Mouse (Mus musculus): ENCODE results near the gene Tcp10a.
"Not testable (repeated sequence)": the region's sequence is repeated elsewhere in the genome, so short reads cannot be mapped to it uniquely, and the experiment has no call there.

Tcp10a gene

DNA sequence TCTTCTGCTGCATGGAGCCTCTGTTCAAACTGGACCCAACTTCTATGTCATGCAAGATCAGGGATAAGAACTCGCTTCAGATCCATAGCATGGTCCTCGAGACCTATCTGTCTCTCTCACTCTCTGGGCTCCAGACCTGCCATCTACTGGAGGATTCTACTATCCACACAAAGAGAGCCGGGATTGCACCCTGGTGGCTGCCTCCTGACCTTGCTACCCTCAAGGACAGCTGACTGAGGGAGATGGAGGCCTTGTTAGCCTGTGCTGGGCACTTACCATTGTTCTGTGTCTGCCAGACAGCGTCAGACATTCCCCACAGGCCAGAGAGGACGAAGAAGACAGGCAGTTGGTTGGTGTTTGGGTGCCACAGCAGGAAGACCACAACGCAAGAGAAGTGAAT lies 45.0 kb downstream of the Tcp10a start:
- not testable (repeated sequence) for DNase-seq (ENCODE audit: low spot score in 2 of 2)

DNA sequence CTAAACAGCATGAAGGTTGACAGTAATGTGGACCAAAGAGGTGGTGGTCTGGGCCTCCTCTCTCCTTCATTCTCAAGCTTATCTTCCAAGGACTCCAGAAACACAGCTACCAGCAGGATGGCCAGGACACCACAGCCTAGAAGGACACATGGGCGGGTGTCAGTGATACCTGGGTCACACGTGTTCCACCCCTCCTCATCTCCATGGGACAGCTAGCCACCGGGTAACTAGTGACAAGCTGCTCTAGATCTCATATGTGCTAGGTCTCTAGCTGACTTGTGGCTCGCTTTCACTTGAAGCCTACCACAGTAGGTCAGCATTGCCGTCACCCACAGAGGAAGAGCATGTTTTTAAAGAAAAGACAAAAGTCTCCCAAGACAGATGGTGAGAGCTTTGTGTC lies 47.4 kb downstream of the Tcp10a start, which contains the start of gene Gm49630:
Gene Gm49630 (minus strand): TSS at position 101 of the 400 bp plus-strand sequence.
- not testable (repeated sequence) for DNase-seq (ENCODE audit: low spot score in 2 of 2)

DNA sequence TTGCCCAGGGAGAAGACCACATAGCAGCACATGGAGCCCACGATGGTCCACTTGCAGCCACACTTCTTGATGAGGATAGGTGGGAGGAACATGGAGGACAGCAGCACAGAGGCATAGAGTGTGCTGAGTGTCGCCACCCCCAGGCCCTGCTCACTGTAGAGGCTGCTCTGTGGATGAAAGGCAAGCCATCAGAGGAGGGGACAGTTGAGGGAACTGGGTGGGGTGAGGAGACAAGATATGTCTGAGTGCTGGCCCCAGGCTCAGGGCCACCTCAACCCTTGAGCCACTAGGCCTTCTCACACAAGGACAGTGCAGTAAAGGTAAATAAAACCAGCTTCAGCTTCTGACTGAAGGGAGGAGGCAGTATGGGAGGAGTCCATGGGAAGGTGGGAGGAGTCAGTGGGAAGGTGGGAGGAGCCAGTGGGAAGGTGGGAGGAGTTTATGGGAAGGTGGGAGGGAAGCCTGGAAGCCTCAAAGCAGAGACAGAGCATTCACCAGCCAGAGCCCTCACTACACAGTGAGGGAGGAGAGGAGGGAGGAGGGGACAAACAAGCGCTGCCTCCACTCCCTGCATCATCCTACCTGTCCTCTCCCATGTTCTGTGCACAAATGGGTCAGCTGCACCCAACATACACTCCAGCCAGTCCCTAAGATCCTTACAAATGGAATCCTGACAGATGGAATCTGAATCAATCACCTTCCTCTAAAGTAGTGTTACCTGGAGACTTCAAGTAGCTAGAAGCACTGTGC lies 52.7 kb downstream of the Tcp10a start:
- not testable (repeated sequence) for DNase-seq (ENCODE audit: low spot score in 2 of 2)

DNA sequence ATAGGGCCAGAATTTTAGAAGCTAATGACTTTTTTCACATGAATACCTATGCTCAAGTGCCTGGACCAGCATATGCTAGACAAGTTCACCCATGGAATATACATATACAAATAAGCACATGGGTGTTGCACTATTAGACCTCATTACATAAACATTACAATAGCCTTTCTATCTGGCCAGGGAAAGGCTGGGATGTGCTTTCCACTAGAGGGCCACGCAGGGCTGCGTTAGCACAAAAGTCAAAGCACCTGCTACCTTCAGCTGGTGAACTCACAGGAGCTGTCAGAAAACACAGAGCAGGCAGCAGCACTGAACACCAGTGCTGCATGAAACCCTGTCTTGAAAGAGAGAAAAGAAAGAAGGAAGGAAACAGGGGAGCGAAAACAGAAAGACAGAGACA lies 53.5 kb downstream of the Tcp10a start:
- DNase-seq (ENCODE audit: low spot score in 2 of 2) = not testable (repeated sequence)

DNA sequence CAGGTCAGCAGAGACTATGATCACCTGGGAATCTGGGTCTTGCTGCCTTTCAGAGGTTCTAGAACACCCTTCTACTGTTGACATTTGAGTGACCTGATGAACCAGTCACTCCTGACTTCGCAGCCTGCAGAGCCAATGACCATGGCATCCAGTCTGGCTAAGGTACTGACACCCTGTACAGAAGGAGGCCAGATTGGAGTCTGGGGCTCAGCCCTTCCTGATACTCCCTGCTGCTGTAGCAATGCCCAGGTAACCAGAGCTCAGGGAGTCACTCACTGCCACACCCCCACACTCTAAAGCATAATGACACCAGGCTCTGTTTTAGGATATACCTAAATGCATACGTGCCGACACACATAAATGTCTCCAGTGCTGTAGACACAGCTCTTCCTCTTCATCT lies 58.3 kb downstream of the Tcp10a start:
- DNase-seq (ENCODE audit: low spot score in 2 of 2) = not testable (repeated sequence)

DNA sequence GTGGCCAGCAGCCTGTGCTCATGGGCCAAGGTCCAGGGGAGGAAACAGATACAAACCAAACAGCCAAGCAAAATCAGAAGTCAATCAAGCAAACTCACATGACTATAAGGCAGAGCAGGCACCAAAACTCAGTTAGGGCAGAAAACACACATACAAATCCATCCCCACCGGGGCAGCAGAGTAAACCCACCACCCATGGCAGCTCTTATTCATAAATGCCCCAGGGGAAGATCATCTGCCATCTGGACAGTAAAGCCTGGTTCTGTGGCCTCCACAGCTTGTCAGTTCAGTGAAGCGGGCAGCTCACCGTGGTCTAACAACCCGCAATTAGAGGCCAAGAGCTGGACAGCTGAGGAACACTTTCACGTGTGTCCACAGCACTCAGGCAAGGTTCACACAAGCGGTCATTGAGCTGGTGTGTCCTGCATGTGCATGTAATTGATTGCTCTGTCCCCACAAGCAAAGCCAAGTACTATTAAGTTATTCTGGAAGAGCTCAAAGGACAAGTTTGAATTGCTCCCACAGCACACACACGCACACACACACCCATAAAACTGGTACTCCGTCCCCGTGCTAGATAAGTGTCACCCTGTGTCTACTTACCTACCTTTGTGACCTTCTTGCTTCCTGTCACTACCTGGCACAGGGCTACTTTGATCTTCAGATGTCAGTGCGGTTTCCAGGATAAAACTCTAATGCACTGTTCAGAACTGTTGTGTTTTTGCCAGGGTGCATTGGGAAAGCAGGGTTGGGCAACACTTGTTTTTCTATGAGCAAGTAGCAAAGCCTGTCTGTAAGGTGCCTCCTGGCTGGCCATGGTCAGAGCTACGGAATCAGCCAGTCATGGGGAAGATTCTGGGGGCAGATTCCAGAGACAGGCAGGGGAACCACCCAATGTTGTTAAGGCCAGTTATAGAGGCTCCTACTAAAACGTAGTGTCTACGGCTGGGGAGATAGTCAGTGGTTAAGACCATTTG lies 59.0 kb downstream of the Tcp10a start:
- DNase-seq (ENCODE audit: low spot score in 2 of 2) = not testable (repeated sequence)

DNA sequence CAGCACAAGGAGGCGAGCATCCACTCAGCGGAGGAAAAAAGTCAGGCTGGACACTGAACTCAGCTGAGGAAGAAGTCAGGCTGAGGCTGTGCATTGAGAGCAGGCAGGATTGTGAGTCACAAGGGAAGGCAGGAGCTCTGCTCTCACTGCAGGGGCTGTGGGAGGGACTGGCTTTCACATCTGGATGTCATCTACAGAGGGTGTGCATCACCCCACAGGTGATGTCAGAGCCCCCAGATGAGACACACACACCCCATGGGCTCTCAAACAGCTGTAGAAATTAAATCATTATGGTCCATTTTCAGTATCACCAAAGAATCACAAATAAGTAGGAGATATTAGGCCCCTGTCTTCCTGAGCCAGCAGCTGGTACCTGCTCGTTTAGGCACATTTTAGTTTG lies 60.9 kb downstream of the Tcp10a start, which contains the start of gene Unc93a2:
Gene Unc93a2 (minus strand): TSS at position 101 of the 400 bp plus-strand sequence.
- not testable (repeated sequence) for DNase-seq (ENCODE audit: low spot score in 2 of 2)

DNA sequence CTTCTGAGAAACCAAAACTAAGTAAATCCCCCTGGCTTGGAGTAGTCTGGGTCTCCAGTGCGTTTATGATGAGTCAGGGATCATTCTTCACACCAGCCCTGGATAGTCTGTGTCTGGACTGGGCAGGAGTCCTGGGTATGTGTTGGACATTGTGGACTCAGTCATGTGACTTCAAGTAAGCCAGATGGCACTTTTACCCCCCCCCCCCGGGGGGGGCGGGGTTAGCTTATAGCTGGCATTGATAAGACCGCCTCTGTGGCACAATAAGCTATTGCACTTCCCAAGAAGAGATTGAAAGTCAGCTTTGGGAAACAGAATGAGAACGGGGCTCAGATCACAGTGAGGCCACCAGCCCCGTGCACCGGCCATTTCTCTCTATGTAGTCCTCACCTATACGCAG lies 61.6 kb downstream of the Tcp10a start:
- DNase-seq (ENCODE audit: low spot score in 2 of 2) = not testable (repeated sequence)

DNA sequence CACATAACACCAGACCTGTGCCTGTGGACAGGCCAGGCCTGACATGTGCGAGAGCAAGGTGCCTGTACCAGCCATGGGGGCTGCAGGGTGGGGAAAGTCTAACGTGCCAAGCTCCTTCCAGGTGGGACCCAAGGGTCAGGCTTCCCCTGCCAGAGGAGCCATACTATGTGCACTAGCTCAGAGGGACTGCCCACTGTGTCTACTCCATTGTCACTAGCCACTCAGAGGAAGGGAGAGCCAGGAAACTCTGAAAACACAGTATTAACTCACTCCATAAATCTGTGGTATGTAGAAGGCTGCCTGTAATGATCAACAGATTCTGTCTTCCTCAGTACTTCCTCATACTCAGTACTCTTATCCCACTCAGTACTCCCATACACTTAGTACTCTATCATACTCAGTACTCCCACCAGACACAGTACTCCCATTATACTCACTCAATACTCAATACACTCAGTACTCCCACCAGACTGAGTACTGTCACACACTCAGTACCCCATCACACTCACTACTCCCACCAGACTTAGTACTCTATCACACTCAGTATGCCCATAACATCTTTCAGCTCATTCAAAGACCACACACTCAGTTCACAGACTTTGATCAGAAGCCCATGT lies 64.0 kb downstream of the Tcp10a start:
- not testable (repeated sequence) for DNase-seq (ENCODE audit: low spot score in 2 of 2)

DNA sequence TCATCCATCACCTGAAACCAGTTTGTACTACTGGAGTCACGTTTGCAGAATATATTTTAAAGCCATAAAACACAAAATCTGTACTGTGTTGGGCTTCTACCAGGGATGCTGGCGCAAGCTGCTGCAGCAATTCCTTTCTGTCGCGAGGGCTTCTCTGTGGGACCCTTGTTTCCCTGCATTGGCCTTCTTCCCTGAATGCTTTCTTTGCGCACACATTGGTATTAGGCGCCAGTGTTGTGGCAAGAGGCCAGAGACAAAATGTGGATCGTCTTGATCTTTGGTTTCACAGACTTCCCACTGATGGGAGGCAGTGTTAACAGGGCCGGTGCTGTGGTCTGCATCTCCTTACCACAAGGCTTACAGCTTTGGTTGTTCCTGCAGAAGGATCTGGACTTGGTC lies 64.5 kb downstream of the Tcp10a start:
- DNase-seq (ENCODE audit: low spot score in 2 of 2) = not testable (repeated sequence)

DNA sequence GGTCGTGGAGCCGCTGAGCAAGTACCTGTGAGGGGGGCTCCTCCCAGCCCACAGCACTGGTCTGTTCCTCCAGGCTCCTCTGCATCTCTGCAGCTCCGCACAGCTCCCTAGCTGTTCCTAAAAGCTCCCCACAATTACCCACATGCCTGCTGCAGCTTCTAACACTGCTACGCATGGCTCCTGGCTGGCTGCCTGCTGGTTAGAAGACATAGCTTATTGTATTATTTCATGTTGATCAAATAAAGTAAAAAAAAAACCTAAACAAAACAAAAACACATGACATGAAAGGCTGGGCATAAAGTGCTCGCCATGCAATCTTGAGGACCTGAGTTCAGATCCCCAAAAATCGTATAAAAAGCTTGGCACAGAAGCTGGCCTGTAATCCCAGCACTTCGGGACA lies 65.5 kb downstream of the Tcp10a start:
- not testable (repeated sequence) for DNase-seq (ENCODE audit: low spot score in 2 of 2)

DNA sequence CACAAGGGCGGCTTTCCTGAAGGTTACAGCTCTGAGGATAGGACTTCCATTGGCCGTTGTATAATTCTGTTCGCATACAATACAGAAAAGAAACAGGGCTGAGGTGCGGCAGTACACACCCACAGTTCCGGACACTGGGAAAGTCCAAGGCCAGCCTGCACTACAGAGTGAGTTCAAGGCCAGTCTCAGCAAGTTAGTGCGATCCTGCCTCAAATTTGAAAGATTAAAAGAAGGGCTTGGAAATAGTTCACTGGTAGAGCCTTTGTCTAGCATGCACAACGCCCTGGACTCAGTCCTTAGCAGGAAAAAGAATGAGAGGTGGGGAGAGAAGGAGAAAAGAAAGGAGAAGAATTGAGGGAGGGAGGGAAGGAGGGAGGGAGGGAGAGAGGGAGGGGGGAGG lies 70.7 kb downstream of the Tcp10a start:
- DNase-seq (ENCODE audit: low spot score in 2 of 2) = not testable (repeated sequence)

Data from frontal cortex, postnatal 14 days (tissue).